Mouse (Mus musculus): ENCODE measurements around the gene Zc3hc1. TPM values are rescaled to one million over a fixed set of nuclear protein-coding genes. Genes with fewer than 3 reads are reported as not detected.
A peak's percentile ranks its signal among the peaks of the same experiment; 100 is the strongest.

Gene Zc3hc1
- 62.1 and 69.4 TPM in 2 replicates for polyA plus RNA-seq (2016; fragmentation: Nextera tagmentation; extraction: Ambion mirVana)

GRCm38 (mm10) chr6:30390714-30391697 lies at the start of gene Zc3hc1:
Gene Zc3hc1, minus strand, starts transcription at chr6:30391028.
- Histone ChIP-seq H3K4me3 (peak within 1 kb of the TSS; percentile 83), H3K4me2 (replicated peaks) (peak within 1 kb of the TSS; percentile 57), H3K36me3 (peaks cover 13% of the 10 kb centered on the region), H3K4me1 (peaks cover 5% of the 10 kb centered on the region; the same call in 1 of the 2 replicates), H3K27me3 (no peaks in the 10 kb centered on the region), H3K27ac (replicated peaks) (no peak within 1 kb of the TSS; the same call in 1 of the 2 replicates), H3K9me3 (no peaks in the 10 kb centered on the region), H3K9ac (replicated peaks) (peak within 1 kb of the TSS; percentile 70)
- 19% methylated on average over 33 of the region's 33 CpGs for WGBS
- peak; percentile 76 for ATAC-seq (ENCODE audit: low FRiP score, low read depth)

DNA sequence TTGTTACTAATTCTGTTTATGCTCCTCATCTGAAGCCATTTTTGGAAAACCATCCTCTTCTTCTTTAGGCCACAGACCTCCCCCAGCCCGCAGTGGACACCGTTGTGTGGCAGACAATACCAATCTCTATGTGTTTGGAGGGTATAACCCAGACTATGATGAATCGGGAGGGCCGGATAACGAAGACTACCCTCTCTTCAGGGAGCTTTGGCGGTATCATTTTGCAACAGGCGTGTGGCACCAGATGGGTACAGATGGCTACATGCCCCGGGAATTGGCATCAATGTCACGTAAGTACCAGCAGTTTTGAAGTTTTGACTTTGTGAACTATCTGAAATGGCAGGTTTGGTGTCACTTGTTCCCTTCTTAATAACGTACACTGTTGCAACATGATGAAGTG lies 48.7 kb upstream of the Zc3hc1 start:
- WGBS = 95% methylated on average over 10 of the region's 10 CpGs
- H3K4me1 ChIP-seq = no peaks in the 10 kb centered on the region
- H3K9ac ChIP-seq (replicated peaks) = no peak overlapping the region
- peaks cover 40% of the 10 kb centered on the region for H3K36me3 ChIP-seq
- H3K9me3 ChIP-seq = no peaks in the 10 kb centered on the region
- no peak overlapping the region for H3K27ac ChIP-seq (replicated peaks)
- H3K27me3 ChIP-seq = no peaks in the 10 kb centered on the region
- ATAC-seq (ENCODE audit: low FRiP score, low read depth) = no peak
- H3K4me3 ChIP-seq = no peak overlapping the region
- H3K4me2 ChIP-seq (replicated peaks) = no peak overlapping the region

DNA sequence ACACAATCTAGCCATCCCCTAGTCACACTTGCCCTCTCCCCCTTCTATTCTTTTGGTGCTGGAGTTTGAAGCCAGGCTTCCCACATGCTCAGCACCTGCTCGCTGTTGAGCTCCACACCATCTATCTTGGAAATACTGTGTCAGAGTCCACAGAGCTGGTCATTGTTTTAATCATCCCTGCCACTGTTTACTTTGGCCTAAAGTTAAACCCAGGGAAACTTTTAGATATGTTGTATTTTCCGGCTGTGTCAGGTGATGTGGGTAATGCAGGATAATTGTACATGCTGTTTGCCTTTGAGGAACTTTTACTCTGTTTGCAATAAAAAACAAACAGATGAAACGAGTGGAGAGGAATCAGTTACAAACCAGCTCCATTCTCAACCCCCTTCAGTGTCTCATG lies 46.2 kb upstream of the Zc3hc1 start:
- Histone ChIP-seq H3K27me3 (no peaks in the 10 kb centered on the region), H3K4me1 (no peaks in the 10 kb centered on the region), H3K4me2 (replicated peaks) (no peak overlapping the region), H3K9ac (replicated peaks) (no peak overlapping the region), H3K27ac (replicated peaks) (no peak overlapping the region), H3K4me3 (no peak overlapping the region), H3K9me3 (no peaks in the 10 kb centered on the region), H3K36me3 (peaks cover 20% of the 10 kb centered on the region; the same call in 1 of the 2 replicates)
- 83% methylated on average over 3 of the region's 3 CpGs for WGBS
- ATAC-seq (ENCODE audit: low FRiP score, low read depth) = no peak

- Histone ChIP-seq H3K9ac (replicated peaks) (no peak overlapping the region), H3K27me3 (no peaks in the 10 kb centered on the region), H3K4me3 (no peak overlapping the region), H3K9me3 (no peaks in the 10 kb centered on the region), H3K4me1 (no peaks in the 10 kb centered on the region), H3K27ac (replicated peaks) (no peak overlapping the region), H3K4me2 (replicated peaks) (no peak overlapping the region), H3K36me3 (peaks cover 15% of the 10 kb centered on the region; the same call in 1 of the 2 replicates)
- ATAC-seq (ENCODE audit: low FRiP score, low read depth) = no peak
- 95% methylated on average over 3 of the region's 3 CpGs for WGBS
Observed at GRCm38 (mm10) chr6:30436476-30436875, 45.6 kb upstream of the Zc3hc1 start.

DNA sequence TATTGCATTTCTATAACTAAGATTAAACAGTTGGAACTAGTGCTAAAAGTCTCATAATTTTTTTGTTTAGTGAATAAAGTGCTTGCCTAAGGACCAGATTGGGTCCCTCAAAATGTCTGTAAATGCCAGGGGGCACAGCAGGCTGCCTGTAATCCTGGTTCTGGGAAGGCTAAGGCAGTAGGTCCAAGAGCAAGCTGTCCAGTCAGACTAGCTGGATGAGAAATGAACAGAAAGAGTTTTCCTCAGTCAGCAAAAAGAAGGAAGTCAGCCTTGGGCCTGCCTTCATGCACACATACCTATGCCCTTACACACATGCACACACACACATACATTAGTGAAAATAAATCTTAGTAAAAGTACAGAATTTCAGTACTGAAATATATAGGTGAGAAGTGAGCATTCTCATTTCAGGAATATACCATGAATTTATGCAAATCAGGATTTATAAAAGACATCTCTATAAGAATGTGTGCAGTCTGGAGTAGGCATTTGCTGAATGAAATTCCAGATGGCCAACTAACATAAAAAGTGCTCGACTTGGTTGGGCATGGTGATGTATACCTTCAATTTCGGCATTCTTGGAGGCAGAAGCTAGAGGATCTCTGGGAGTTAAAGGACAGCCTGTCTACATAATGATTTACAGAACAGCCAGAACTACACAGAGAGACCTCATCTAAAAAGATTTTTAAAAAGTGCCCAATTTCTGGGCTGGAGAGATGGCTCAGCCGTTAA lies 41.8 kb upstream of the Zc3hc1 start:
- 0 out of 2 replicates have a peak, but pooled peaks cover 5% of the 10 kb centered on the region for H3K36me3 ChIP-seq
- H3K4me3 ChIP-seq = no peak overlapping the region
- no peak overlapping the region for H3K9ac ChIP-seq (replicated peaks)
- no peaks in the 10 kb centered on the region for H3K27me3 ChIP-seq
- 0 out of 2 replicates have a peak, but pooled peaks cover 3% of the 10 kb centered on the region for H3K4me1 ChIP-seq
- H3K27ac ChIP-seq (replicated peaks) = no peak overlapping the region
- WGBS = 88% methylated on average over 3 of the region's 3 CpGs
- H3K4me2 ChIP-seq (replicated peaks) = no peak overlapping the region
- ATAC-seq (ENCODE audit: low FRiP score, low read depth) = no peak
- no peaks in the 10 kb centered on the region for H3K9me3 ChIP-seq

DNA sequence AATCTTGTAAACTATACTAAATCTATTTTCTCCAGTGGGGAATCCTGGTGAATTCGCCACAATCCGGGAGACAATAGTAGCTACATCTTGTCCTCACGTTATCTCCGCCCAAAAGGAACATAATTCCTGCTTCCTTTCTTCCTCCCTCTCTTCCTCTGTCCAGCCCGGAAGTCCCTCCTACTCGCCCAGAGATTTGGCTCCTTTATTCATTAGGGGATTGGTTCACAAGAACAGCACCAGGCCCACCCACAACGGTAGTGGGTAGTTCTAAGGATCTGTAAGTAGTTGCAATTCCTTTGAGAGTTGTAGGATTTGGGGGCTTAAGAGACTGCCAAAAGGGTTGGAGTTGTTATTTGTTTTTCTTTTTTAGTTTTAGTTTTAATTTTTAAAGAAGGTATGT lies 26.0 kb upstream of the Zc3hc1 start:
- Histone ChIP-seq H3K27ac (replicated peaks) (no peak overlapping the region), H3K27me3 (no peaks in the 10 kb centered on the region), H3K4me1 (no peaks in the 10 kb centered on the region), H3K36me3 (peaks cover 12% of the 10 kb centered on the region), H3K9me3 (no peaks in the 10 kb centered on the region), H3K4me3 (no peak overlapping the region), H3K4me2 (replicated peaks) (no peak overlapping the region), H3K9ac (replicated peaks) (no peak overlapping the region)
- ATAC-seq (ENCODE audit: low FRiP score, low read depth) = no peak
- 88% methylated on average over 7 of the region's 7 CpGs for WGBS

GRCm38 (mm10) chr6:30416126-30416525 lies 25.3 kb upstream of the Zc3hc1 start:
- WGBS = 93% methylated on average over 2 of the region's 2 CpGs
- ATAC-seq (ENCODE audit: low FRiP score, low read depth) = no peak
- Histone ChIP-seq H3K4me1 (no peaks in the 10 kb centered on the region), H3K9me3 (no peaks in the 10 kb centered on the region), H3K4me2 (replicated peaks) (no peak overlapping the region), H3K36me3 (peaks cover 7% of the 10 kb centered on the region), H3K9ac (replicated peaks) (no peak overlapping the region), H3K27me3 (no peaks in the 10 kb centered on the region), H3K4me3 (no peak overlapping the region), H3K27ac (replicated peaks) (no peak overlapping the region)

- 86% methylated on average over 4 of the region's 4 CpGs for WGBS
- Histone ChIP-seq H3K27ac (replicated peaks) (no peak overlapping the region), H3K27me3 (no peaks in the 10 kb centered on the region), H3K4me3 (no peak overlapping the region), H3K36me3 (peaks cover 6% of the 10 kb centered on the region; the same call in 1 of the 2 replicates), H3K4me1 (no peaks in the 10 kb centered on the region), H3K9me3 (no peaks in the 10 kb centered on the region), H3K4me2 (replicated peaks) (no peak overlapping the region), H3K9ac (replicated peaks) (no peak overlapping the region)
- no peak for ATAC-seq (ENCODE audit: low FRiP score, low read depth)
Observed at GRCm38 (mm10) chr6:30411311-30411710, 20.5 kb upstream of the Zc3hc1 start.

DNA sequence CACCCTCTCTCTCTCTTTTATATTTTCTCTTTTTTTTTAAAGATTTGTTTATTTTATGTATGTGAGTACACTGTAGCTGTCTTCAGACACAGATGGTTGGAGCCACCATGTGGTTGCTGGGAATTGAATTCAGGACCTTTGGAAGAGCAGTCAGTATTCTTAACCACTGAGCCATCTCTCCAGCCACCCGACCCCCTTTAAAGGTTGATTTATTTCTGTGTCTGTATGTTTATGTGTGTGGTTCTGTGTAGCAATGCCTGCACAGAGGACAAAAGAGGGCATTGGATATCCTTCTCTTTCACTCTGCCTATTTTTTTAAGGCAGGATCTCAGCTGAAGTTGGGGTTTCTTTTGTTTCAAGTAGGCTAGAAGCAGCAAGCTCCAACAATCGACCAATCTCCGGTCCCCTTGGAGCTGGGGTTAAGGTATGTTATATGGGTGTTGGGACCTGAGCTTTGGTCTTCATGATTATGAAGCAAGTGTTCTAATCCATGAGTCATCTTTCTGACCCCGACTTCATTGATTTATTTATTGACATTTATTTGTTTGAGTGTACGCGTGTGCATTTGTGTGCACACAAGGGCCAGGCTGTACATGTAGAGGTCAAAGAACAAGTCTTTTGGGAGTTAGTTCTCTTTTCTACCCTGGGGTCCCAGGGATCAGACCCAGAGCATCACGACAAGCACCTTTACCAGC lies 18.7 kb upstream of the Zc3hc1 start:
- no peak overlapping the region for H3K4me3 ChIP-seq
- no peak overlapping the region for H3K9ac ChIP-seq (replicated peaks)
- H3K9me3 ChIP-seq = no peaks in the 10 kb centered on the region
- no peaks in the 10 kb centered on the region for H3K27me3 ChIP-seq
- H3K4me1 ChIP-seq = no peaks in the 10 kb centered on the region
- H3K36me3 ChIP-seq = peaks cover 5% of the 10 kb centered on the region; the same call in 1 of the 2 replicates
- no peak overlapping the region for H3K4me2 ChIP-seq (replicated peaks)
- ATAC-seq (ENCODE audit: low FRiP score, low read depth) = no peak
- WGBS = 90% methylated on average over 7 of the region's 7 CpGs
- no peak overlapping the region for H3K27ac ChIP-seq (replicated peaks)

- no peak overlapping the region for H3K27ac ChIP-seq (replicated peaks)
- H3K27me3 ChIP-seq = no peaks in the 10 kb centered on the region
- H3K9me3 ChIP-seq = no peaks in the 10 kb centered on the region
- H3K9ac ChIP-seq (replicated peaks) = no peak overlapping the region
- no peak for ATAC-seq (ENCODE audit: low FRiP score, low read depth)
- 98% methylated on average over 4 of the region's 4 CpGs for WGBS
- no peak overlapping the region for H3K4me3 ChIP-seq
- H3K36me3 ChIP-seq = peaks cover 3% of the 10 kb centered on the region; the same call in 1 of the 2 replicates
- peaks cover 2% of the 10 kb centered on the region for H3K4me1 ChIP-seq
- H3K4me2 ChIP-seq (replicated peaks) = no peak overlapping the region
Observed at GRCm38 (mm10) chr6:30408276-30408675, 17.4 kb upstream of the Zc3hc1 start.

GRCm38 (mm10) chr6:30404671-30405070 lies 13.8 kb upstream of the Zc3hc1 start:
- Histone ChIP-seq H3K4me3 (no peak overlapping the region), H3K27me3 (no peaks in the 10 kb centered on the region), H3K36me3 (peaks cover 3% of the 10 kb centered on the region; the same call in 1 of the 2 replicates), H3K4me1 (peaks cover 2% of the 10 kb centered on the region), H3K27ac (replicated peaks) (no peak overlapping the region), H3K9ac (replicated peaks) (0 out of 2 replicates have a peak overlapping the region, but pooled peaks have one; percentile 11), H3K9me3 (no peaks in the 10 kb centered on the region), H3K4me2 (replicated peaks) (no peak overlapping the region)
- ATAC-seq (ENCODE audit: low FRiP score, low read depth) = no peak
- 89% methylated on average over 5 of the region's 5 CpGs for WGBS

All from midbrain, embryonic 12.5 days (tissue).